Mouse (Mus musculus) kidney, postnatal 25 days (tissue): ENCODE measurements around the gene Mrtfa.

Experiments
- DNase-seq, 2 experiments: peaks; one replicate each; pipeline ENCODE4 v3.0.0; 2021; ENCODE audit warnings: mixed read lengths in 2 of 2

Gene Mrtfa

GRCm38 (mm10) chr15:81154846-81155624 lies 35.5 kb downstream of the Mrtfa start:
- no peak for DNase-seq

GRCm38 (mm10) chr15:81141956-81142576 lies 48.5 kb downstream of the Mrtfa start:
- DNase-seq: no peak

GRCm38 (mm10) chr15:81140004-81140403 lies 50.6 kb downstream of the Mrtfa start:
- no peak for DNase-seq

GRCm38 (mm10) chr15:81137298-81137697 lies 53.3 kb downstream of the Mrtfa start:
- no peak for DNase-seq

- no peak for DNase-seq
These were observed 56.8 kb downstream of the Mrtfa start for GRCm38 (mm10) chr15:81133781-81134180.

GRCm38 (mm10) chr15:81131152-81131551 lies 59.4 kb downstream of the Mrtfa start:
- DNase-seq: no peak

- no peak for DNase-seq
These were observed 60.6 kb downstream of the Mrtfa start for GRCm38 (mm10) chr15:81129970-81130369.

GRCm38 (mm10) chr15:81128155-81128838 lies 62.3 kb downstream of the Mrtfa start:
- peak; percentile 12 to 47 for DNase-seq

- no peak for DNase-seq
These were observed 66.3 kb downstream of the Mrtfa start for GRCm38 (mm10) chr15:81124282-81124681.

GRCm38 (mm10) chr15:81123122-81123521 lies 67.4 kb downstream of the Mrtfa start:
- DNase-seq: no peak

GRCm38 (mm10) chr15:81122535-81122934 lies 68.0 kb downstream of the Mrtfa start:
- no peak for DNase-seq

- DNase-seq: no peak
These were observed 68.5 kb downstream of the Mrtfa start for GRCm38 (mm10) chr15:81122078-81122477.

- DNase-seq: no peak
These were observed 69.6 kb downstream of the Mrtfa start for GRCm38 (mm10) chr15:81120946-81121345.

- no peak for DNase-seq
These were observed 70.4 kb downstream of the Mrtfa start for GRCm38 (mm10) chr15:81120140-81120539.

GRCm38 (mm10) chr15:81118226-81118625 lies 72.3 kb downstream of the Mrtfa start:
- DNase-seq: no peak

GRCm38 (mm10) chr15:81112589-81112988 lies 78.0 kb downstream of the Mrtfa start:
- no peak for DNase-seq

- DNase-seq: no peak
These were observed 80.2 kb downstream of the Mrtfa start for GRCm38 (mm10) chr15:81110315-81110714.

- no peak for DNase-seq
These were observed 84.6 kb downstream of the Mrtfa start for GRCm38 (mm10) chr15:81105962-81106361.

GRCm38 (mm10) chr15:81104585-81105259 lies 85.8 kb downstream of the Mrtfa start:
- peak; percentile 25 to 41 for DNase-seq

- no peak for DNase-seq
These were observed 87.1 kb downstream of the Mrtfa start for GRCm38 (mm10) chr15:81103500-81103899.

- no peak for DNase-seq
These were observed 88.2 kb downstream of the Mrtfa start for GRCm38 (mm10) chr15:81102274-81102879.

GRCm38 (mm10) chr15:81101316-81101715 lies 89.2 kb downstream of the Mrtfa start:
- no peak for DNase-seq

- no peak for DNase-seq
These were observed 91.3 kb downstream of the Mrtfa start for GRCm38 (mm10) chr15:81099269-81099668.
